Mouse (Mus musculus): ENCODE measurements around the gene Cwc22. TPM values are rescaled to one million over a fixed set of nuclear protein-coding genes. Genes with fewer than 3 reads are reported as not detected.

Cwc22 gene
- polyA plus RNA-seq, 1 experiment from 2014 or later = 32.8 TPM

DNA sequence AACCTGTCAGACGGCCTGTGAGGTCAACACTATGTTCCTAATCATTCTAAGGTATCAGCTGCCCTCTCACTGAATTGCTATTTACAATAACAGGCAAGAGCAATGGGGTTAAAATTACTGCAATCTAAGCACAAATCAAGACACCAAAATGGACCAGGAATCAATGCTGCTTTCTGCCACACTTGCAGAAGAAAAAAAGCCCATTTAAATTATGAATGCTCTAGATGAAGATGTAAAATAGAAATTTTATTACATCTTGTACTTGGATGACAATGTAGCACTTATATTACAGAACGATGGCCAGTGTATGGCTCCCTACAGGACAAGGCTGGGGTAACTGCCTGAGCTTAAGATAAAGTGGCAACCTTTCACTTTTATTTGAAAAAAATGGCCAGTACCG lies 27.7 kb downstream of the Cwc22 start:
- H3K36me3 ChIP-seq (ENCODE audit: insufficient read depth, low read length) = peaks cover 40% of the 10 kb centered on the region
- ATAC-seq (ENCODE audit: low FRiP score, low TSS enrichment) = no peak
- H3K27ac ChIP-seq (ENCODE audit: low read length) = no peak overlapping the region
- H3K4me2 ChIP-seq (replicated peaks; ENCODE audit: low read depth, low read length) = no peak overlapping the region
- no peak overlapping the region for H3K9ac ChIP-seq (replicated peaks; ENCODE audit: low read length)
- no peaks in the 10 kb centered on the region for H3K4me1 ChIP-seq (ENCODE audit: insufficient read depth, low read length)
- no peak overlapping the region for H3K4me3 ChIP-seq (ENCODE audit: low read length)
- 71% methylated on average over 3 of the region's 3 CpGs for WGBS
- no peaks in the 10 kb centered on the region for H3K27me3 ChIP-seq (ENCODE audit: insufficient read depth, low read length)
- no peaks in the 10 kb centered on the region for H3K9me3 ChIP-seq (ENCODE audit: low read length)

- no peaks in the 10 kb centered on the region for H3K4me1 ChIP-seq (ENCODE audit: insufficient read depth, low read length)
- no peak overlapping the region for H3K27ac ChIP-seq (ENCODE audit: low read length)
- H3K9me3 ChIP-seq (ENCODE audit: low read length) = no peaks in the 10 kb centered on the region
- H3K9ac ChIP-seq (replicated peaks; ENCODE audit: low read length) = no peak overlapping the region
- WGBS = 82% methylated on average over 2 of the region's 2 CpGs
- H3K27me3 ChIP-seq (ENCODE audit: insufficient read depth, low read length) = no peaks in the 10 kb centered on the region
- H3K4me2 ChIP-seq (replicated peaks; ENCODE audit: low read depth, low read length) = no peak overlapping the region
- ATAC-seq (ENCODE audit: low FRiP score, low TSS enrichment) = no peak
- no peak overlapping the region for H3K4me3 ChIP-seq (ENCODE audit: low read length)
- peaks cover 36% of the 10 kb centered on the region for H3K36me3 ChIP-seq (ENCODE audit: insufficient read depth, low read length)
Measured at GRCm38 (mm10) chr2:77918006-77918405, 28.2 kb downstream of the Cwc22 start.

DNA sequence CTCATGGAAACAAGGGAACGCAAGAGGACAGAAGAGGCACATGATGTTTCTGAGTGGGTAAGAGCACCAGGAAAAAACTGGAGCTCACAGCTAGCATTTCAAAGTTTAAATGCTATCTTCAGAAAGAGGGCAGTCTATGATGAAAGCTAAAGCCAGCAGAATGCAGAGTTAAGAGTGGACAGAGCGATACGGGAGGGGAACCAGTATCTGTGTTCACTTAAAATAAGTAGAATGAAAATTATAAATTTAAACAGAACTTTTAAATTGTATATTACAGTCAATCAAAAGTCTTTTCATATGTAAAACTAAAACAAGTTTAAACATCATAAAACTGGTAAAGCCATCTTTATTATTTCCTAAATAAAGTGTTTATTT lies 28.8 kb downstream of the Cwc22 start:
- no peak overlapping the region for H3K9ac ChIP-seq (replicated peaks; ENCODE audit: low read length)
- H3K9me3 ChIP-seq (ENCODE audit: low read length) = no peaks in the 10 kb centered on the region
- H3K4me3 ChIP-seq (ENCODE audit: low read length) = no peak overlapping the region
- H3K4me1 ChIP-seq (ENCODE audit: insufficient read depth, low read length) = no peaks in the 10 kb centered on the region
- H3K27ac ChIP-seq (ENCODE audit: low read length) = no peak overlapping the region
- WGBS = 96% methylated on average over 3 of the region's 3 CpGs
- ATAC-seq (ENCODE audit: low FRiP score, low TSS enrichment) = no peak
- H3K4me2 ChIP-seq (replicated peaks; ENCODE audit: low read depth, low read length) = no peak overlapping the region
- H3K36me3 ChIP-seq (ENCODE audit: insufficient read depth, low read length) = peaks cover 40% of the 10 kb centered on the region
- no peaks in the 10 kb centered on the region for H3K27me3 ChIP-seq (ENCODE audit: insufficient read depth, low read length)

- peaks cover 40% of the 10 kb centered on the region for H3K36me3 ChIP-seq (ENCODE audit: insufficient read depth, low read length)
- ATAC-seq (ENCODE audit: low FRiP score, low TSS enrichment) = no peak
- H3K27me3 ChIP-seq (ENCODE audit: insufficient read depth, low read length) = no peaks in the 10 kb centered on the region
- H3K27ac ChIP-seq (ENCODE audit: low read length) = no peak overlapping the region
- no peak overlapping the region for H3K4me3 ChIP-seq (ENCODE audit: low read length)
- no peaks in the 10 kb centered on the region for H3K9me3 ChIP-seq (ENCODE audit: low read length)
- WGBS = 83% methylated on average over 8 of the region's 8 CpGs
- H3K9ac ChIP-seq (replicated peaks; ENCODE audit: low read length) = no peak overlapping the region
- no peak overlapping the region for H3K4me2 ChIP-seq (replicated peaks; ENCODE audit: low read depth, low read length)
- H3K4me1 ChIP-seq (ENCODE audit: insufficient read depth, low read length) = no peaks in the 10 kb centered on the region
Measured at GRCm38 (mm10) chr2:77916586-77917359, 29.4 kb downstream of the Cwc22 start.

- Histone ChIP-seq H3K9ac (replicated peaks; ENCODE audit: low read length) (no peak overlapping the region), H3K4me3 (ENCODE audit: low read length) (no peak overlapping the region), H3K4me1 (ENCODE audit: insufficient read depth, low read length) (no peaks in the 10 kb centered on the region), H3K27ac (ENCODE audit: low read length) (no peak overlapping the region), H3K4me2 (replicated peaks; ENCODE audit: low read depth, low read length) (no peak overlapping the region), H3K9me3 (ENCODE audit: low read length) (no peaks in the 10 kb centered on the region), H3K27me3 (ENCODE audit: insufficient read depth, low read length) (no peaks in the 10 kb centered on the region), H3K36me3 (ENCODE audit: insufficient read depth, low read length) (peaks cover 38% of the 10 kb centered on the region)
- WGBS = 92% methylated on average over 8 of the region's 8 CpGs
- ATAC-seq (ENCODE audit: low FRiP score, low TSS enrichment) = no peak
Measured at GRCm38 (mm10) chr2:77915187-77915586, 31.0 kb downstream of the Cwc22 start.

DNA sequence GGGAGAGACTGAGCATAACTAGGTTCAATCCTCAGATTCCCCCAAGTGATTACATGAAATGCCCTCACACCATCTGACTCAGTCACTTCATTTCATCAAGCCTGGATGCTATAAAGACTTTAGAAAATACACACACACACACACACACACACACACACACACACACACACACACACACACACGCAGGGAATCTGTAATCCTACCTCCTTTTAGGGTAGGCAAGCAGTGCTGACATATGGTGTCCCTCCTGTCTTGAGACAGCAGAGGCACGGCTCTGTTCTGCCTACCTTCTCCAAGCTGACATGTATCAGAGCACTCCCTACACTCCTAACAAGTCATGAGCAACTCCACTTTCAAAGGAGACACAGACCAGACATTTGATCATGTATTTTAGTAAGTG lies 32.5 kb downstream of the Cwc22 start:
- no peak overlapping the region for H3K9ac ChIP-seq (replicated peaks; ENCODE audit: low read length)
- H3K9me3 ChIP-seq (ENCODE audit: low read length) = no peaks in the 10 kb centered on the region
- WGBS = 48% methylated on average over 2 of the region's 2 CpGs
- H3K27me3 ChIP-seq (ENCODE audit: insufficient read depth, low read length) = no peaks in the 10 kb centered on the region
- H3K36me3 ChIP-seq (ENCODE audit: insufficient read depth, low read length) = peaks cover 33% of the 10 kb centered on the region
- no peaks in the 10 kb centered on the region for H3K4me1 ChIP-seq (ENCODE audit: insufficient read depth, low read length)
- H3K27ac ChIP-seq (ENCODE audit: low read length) = no peak overlapping the region
- no peak overlapping the region for H3K4me2 ChIP-seq (replicated peaks; ENCODE audit: low read depth, low read length)
- H3K4me3 ChIP-seq (ENCODE audit: low read length) = no peak overlapping the region
- ATAC-seq (ENCODE audit: low FRiP score, low TSS enrichment) = no peak

DNA sequence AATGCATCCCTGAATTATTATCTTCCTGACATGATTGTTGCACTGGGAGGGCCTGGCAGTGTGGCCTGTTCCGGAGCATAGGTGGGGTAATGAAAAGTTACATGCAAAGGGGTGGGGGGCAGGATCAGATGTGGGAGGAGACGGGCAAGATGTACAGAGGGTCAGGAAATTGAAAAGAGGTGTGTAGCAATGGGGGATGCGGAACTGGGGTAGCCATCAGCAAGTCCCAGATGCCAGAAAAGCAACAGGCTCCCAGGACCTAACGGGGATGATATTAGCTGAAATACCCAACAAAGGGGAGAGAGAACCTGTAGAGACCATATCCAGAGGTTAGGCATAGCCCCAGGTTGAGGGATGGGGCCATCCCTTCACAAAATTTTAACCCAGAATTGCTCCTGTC lies 34.0 kb downstream of the Cwc22 start:
- WGBS = 81% methylated on average over 4 of the region's 4 CpGs
- ATAC-seq (ENCODE audit: low FRiP score, low TSS enrichment) = no peak
- H3K4me2 ChIP-seq (replicated peaks; ENCODE audit: low read depth, low read length) = no peak overlapping the region
- H3K27ac ChIP-seq (ENCODE audit: low read length) = no peak overlapping the region
- H3K4me3 ChIP-seq (ENCODE audit: low read length) = no peak overlapping the region
- no peaks in the 10 kb centered on the region for H3K4me1 ChIP-seq (ENCODE audit: insufficient read depth, low read length)
- no peaks in the 10 kb centered on the region for H3K27me3 ChIP-seq (ENCODE audit: insufficient read depth, low read length)
- no peak overlapping the region for H3K9ac ChIP-seq (replicated peaks; ENCODE audit: low read length)
- no peaks in the 10 kb centered on the region for H3K9me3 ChIP-seq (ENCODE audit: low read length)
- H3K36me3 ChIP-seq (ENCODE audit: insufficient read depth, low read length) = peaks cover 31% of the 10 kb centered on the region

- Histone ChIP-seq H3K27me3 (ENCODE audit: insufficient read depth, low read length) (no peaks in the 10 kb centered on the region), H3K9ac (replicated peaks; ENCODE audit: low read length) (no peak overlapping the region), H3K4me3 (ENCODE audit: low read length) (no peak overlapping the region), H3K4me1 (ENCODE audit: insufficient read depth, low read length) (no peaks in the 10 kb centered on the region), H3K4me2 (replicated peaks; ENCODE audit: low read depth, low read length) (no peak overlapping the region), H3K36me3 (ENCODE audit: insufficient read depth, low read length) (peaks cover 24% of the 10 kb centered on the region), H3K27ac (ENCODE audit: low read length) (no peak overlapping the region), H3K9me3 (ENCODE audit: low read length) (no peaks in the 10 kb centered on the region)
- 93% methylated on average over 2 of the region's 2 CpGs for WGBS
- ATAC-seq (ENCODE audit: low FRiP score, low TSS enrichment) = no peak
Measured at GRCm38 (mm10) chr2:77911452-77911851, 34.7 kb downstream of the Cwc22 start.

GRCm38 (mm10) chr2:77910216-77910615 lies 36.0 kb downstream of the Cwc22 start:
- no peak overlapping the region for H3K27ac ChIP-seq (ENCODE audit: low read length)
- H3K4me1 ChIP-seq (ENCODE audit: insufficient read depth, low read length) = no peaks in the 10 kb centered on the region
- H3K4me3 ChIP-seq (ENCODE audit: low read length) = no peak overlapping the region
- WGBS = 33% methylated on average over 3 of the region's 3 CpGs
- peaks cover 26% of the 10 kb centered on the region for H3K36me3 ChIP-seq (ENCODE audit: insufficient read depth, low read length)
- H3K9me3 ChIP-seq (ENCODE audit: low read length) = no peaks in the 10 kb centered on the region
- no peak overlapping the region for H3K4me2 ChIP-seq (replicated peaks; ENCODE audit: low read depth, low read length)
- no peaks in the 10 kb centered on the region for H3K27me3 ChIP-seq (ENCODE audit: insufficient read depth, low read length)
- no peak overlapping the region for H3K9ac ChIP-seq (replicated peaks; ENCODE audit: low read length)
- no peak for ATAC-seq (ENCODE audit: low FRiP score, low TSS enrichment)

DNA sequence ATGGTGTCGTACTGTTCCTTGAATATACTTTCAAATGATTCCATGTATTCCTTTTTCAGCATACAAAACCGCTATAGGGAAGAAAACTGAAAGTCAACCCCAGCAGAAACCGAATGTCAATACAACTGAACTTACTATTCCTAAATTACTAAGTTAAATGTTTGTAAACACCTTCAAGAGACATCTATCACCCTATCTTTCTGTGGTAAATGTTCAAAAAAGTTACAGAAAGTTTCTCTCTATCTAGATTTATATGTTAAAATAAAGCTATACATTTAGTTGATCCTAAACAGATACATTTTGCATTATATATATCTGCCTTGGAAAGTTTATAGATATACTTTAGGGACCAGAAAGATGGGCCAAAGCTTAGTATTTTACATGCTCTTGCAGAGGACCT lies 39.0 kb downstream of the Cwc22 start:
- no peak overlapping the region for H3K9ac ChIP-seq (replicated peaks; ENCODE audit: low read length)
- no peaks in the 10 kb centered on the region for H3K27me3 ChIP-seq (ENCODE audit: insufficient read depth, low read length)
- H3K27ac ChIP-seq (ENCODE audit: low read length) = no peak overlapping the region
- no peaks in the 10 kb centered on the region for H3K4me1 ChIP-seq (ENCODE audit: insufficient read depth, low read length)
- H3K4me2 ChIP-seq (replicated peaks; ENCODE audit: low read depth, low read length) = no peak overlapping the region
- no peak for ATAC-seq (ENCODE audit: low FRiP score, low TSS enrichment)
- WGBS = 93% methylated on average over 3 of the region's 3 CpGs
- no peaks in the 10 kb centered on the region for H3K9me3 ChIP-seq (ENCODE audit: low read length)
- H3K36me3 ChIP-seq (ENCODE audit: insufficient read depth, low read length) = peaks cover 33% of the 10 kb centered on the region
- no peak overlapping the region for H3K4me3 ChIP-seq (ENCODE audit: low read length)
